Mouse (Mus musculus): ENCODE measurements around the gene Cntnap1.

DNA sequence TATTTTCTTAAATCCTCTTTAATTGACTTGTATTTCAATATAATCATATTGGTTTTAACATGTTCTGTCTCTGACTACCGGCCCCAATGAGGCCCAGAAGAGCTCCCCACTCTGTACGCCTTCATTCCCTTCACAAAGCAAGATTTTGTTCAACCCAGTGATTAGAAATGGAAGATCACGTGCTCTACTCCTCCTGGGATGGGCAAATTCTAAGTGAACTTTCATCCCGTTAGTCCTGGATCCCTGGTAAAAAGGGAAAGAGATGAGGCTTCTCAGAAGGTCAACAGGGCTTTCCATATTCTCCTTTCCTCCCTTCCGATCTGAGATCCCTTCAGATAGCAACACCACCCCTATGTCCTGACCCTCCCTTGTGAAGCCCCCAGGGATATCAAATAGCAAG, 60.2 kb downstream of the Cntnap1 start:
- TF ChIP-seq POLR2A (IDR thresholded peaks at IDR 0.05; ENCODE audit: insufficient read depth, low read length) (no peak), CTCF (IDR thresholded peaks at IDR 0.05; ENCODE audit: low read depth, low read length) (no peak), EP300 (IDR thresholded peaks at IDR 0.05; ENCODE audit: insufficient read depth, low read depth, low read length) (no peak)

Data from ES-Bruce4 (cell line).